Comparison of ENCODE assay signal across 8 mouse cellular contexts in genomic region chr11:97138554-97139226, GRCm38 (mm10). TPM values are rescaled to one million over a fixed set of nuclear protein-coding genes. Genes with fewer than 3 reads are reported as not detected.
DNase-seq lines count a peak whose midpoint lies in the region; ATAC-seq and TF ChIP-seq lines count a peak whose summit lies in the region.

No protein-coding gene starts in this region.

- 2% methylated on average over 64 of the region's 69 CpGs for WGBS in forebrain, embryonic 13.5 days
- WGBS in kidney, postnatal 0 days = 32% methylated on average over 65 of the region's 69 CpGs

- peak; percentile 76 for ATAC-seq in forebrain, embryonic 13.5 days
- ATAC-seq in kidney, postnatal 0 days (replicated peaks; ENCODE audit: low FRiP score, low read depth) = peak; percentile 45

- peaks cover 21% of the 10 kb centered on the region; the same call in 1 of the 2 replicates for H3K36me3 ChIP-seq in forebrain, embryonic 13.5 days (ENCODE audit: poor library complexity, severe bottlenecking)
- H3K36me3 ChIP-seq in kidney, postnatal 0 days (ENCODE audit: insufficient read depth, low read length) = 0 out of 2 replicates have a peak, but pooled peaks cover 2% of the 10 kb centered on the region

- DNase-seq in layer of hippocampus, postnatal 10 days (ENCODE audit: low spot score in 2 of 2) = peak; percentile 58 to 72
- no peak for DNase-seq in layer of hippocampus, adult 9-11 months
- DNase-seq in kidney, postnatal 0 days (ENCODE audit: low spot score) = peak; percentile 31
- peak; percentile 52 for DNase-seq in neural tube, embryonic 10.5 days (ENCODE audit: extremely low spot score, low spot score)
- no peak for DNase-seq in thymus, postnatal 14 days
- no peak for DNase-seq in natural killer cell, adult 2 months (ENCODE audit: low spot score in 2 of 2)

- peaks cover 11% of the 10 kb centered on the region for H3K4me1 ChIP-seq in brown adipose tissue, adult 24 weeks (ENCODE audit: control insufficient read depth, insufficient read depth, insufficient read length, low read length)
- H3K4me1 ChIP-seq in forebrain, embryonic 13.5 days = peaks cover 19% of the 10 kb centered on the region
- 0 out of 2 replicates have a peak, but pooled peaks cover 3% of the 10 kb centered on the region for H3K4me1 ChIP-seq in kidney, postnatal 0 days (replicated peaks; ENCODE audit: insufficient read depth, low read length)

- no peak for TF ChIP-seq CTCF in kidney, postnatal 0 days (IDR thresholded peaks at IDR 0.05; ENCODE audit: low read depth)

- peaks cover 31% of the 10 kb centered on the region for H3K27me3 ChIP-seq in forebrain, embryonic 13.5 days
- no peaks in the 10 kb centered on the region for H3K27me3 ChIP-seq in kidney, postnatal 0 days (ENCODE audit: insufficient read depth, low read length)

- H3K4me3 ChIP-seq in brown adipose tissue, adult 24 weeks (ENCODE audit: insufficient read depth, low read depth, low read length) = peak overlapping the region; percentile 42
- H3K4me3 ChIP-seq in forebrain, embryonic 13.5 days = peak overlapping the region; percentile 45
- H3K4me3 ChIP-seq in kidney, postnatal 0 days (replicated peaks; ENCODE audit: low read depth, low read length) = peak overlapping the region; percentile 27

- peak overlapping the region; percentile 84 for H3K4me2 ChIP-seq in forebrain, embryonic 13.5 days
- peak overlapping the region; percentile 68 for H3K4me2 ChIP-seq in kidney, postnatal 0 days (ENCODE audit: low read length)

- no peaks in the 10 kb centered on the region for H3K9me3 ChIP-seq in forebrain, embryonic 13.5 days (replicated peaks)
- H3K9me3 ChIP-seq in kidney, postnatal 0 days (replicated peaks; ENCODE audit: low read length) = no peaks in the 10 kb centered on the region

- H3K9ac ChIP-seq in forebrain, embryonic 13.5 days = peak overlapping the region; percentile 73
- peak overlapping the region; percentile 49 for H3K9ac ChIP-seq in kidney, postnatal 0 days (ENCODE audit: low read depth, low read length)

- peak overlapping the region; percentile 39 for H3K27ac ChIP-seq in brown adipose tissue, adult 24 weeks (replicated peaks; ENCODE audit: low read depth, low read length)
- no peak overlapping the region for H3K27ac ChIP-seq in forebrain, embryonic 13.5 days
- no peak overlapping the region for H3K27ac ChIP-seq in kidney, postnatal 0 days

RNA-seq across cellular contexts. Expression of gene Tbkbp1, which starts 12.6 kb away (rescaled TPM):
- total RNA-seq in layer of hippocampus, postnatal 10 days (2021) = 10 to 100 TPM; 54.4 to 60.4 TPM
- 27.4 and 29.8 TPM in 2 replicates for polyA plus RNA-seq in brown adipose tissue, adult 24 weeks (2012; ENCODE audit: insufficient read depth, insufficient read length, missing spikeins)
- 4.5 and 5.0 TPM in 2 replicates for polyA plus RNA-seq in forebrain, embryonic 13.5 days (2015; fragmentation: Nextera tagmentation; extraction: Ambion mirVana)
- polyA plus RNA-seq in kidney, postnatal 0 days (2015; fragmentation: Nextera tagmentation; extraction: Ambion mirVana) = 4.6 and 5.5 TPM in 2 replicates

RNA-seq across cellular contexts. Expression of gene Tbx21, which starts 23.6 kb away (rescaled TPM):
- total RNA-seq in layer of hippocampus, postnatal 10 days (2021) = under 1 TPM; 0.18 TPM
- polyA plus RNA-seq in brown adipose tissue, adult 24 weeks (2012; ENCODE audit: insufficient read depth, insufficient read length, missing spikeins) = 0.75 and 1.1 TPM in 2 replicates
- polyA plus RNA-seq in forebrain, embryonic 13.5 days (2015; fragmentation: Nextera tagmentation; extraction: Ambion mirVana) = 0.27 and 0.31 TPM in 2 replicates
- polyA plus RNA-seq in kidney, postnatal 0 days (2015; fragmentation: Nextera tagmentation; extraction: Ambion mirVana) = 0.15 TPM in 1 of 2 replicates, not detected in the other

RNA-seq across cellular contexts. Expression of gene Kpnb1, which starts 49.0 kb away (rescaled TPM):
- total RNA-seq in layer of hippocampus, postnatal 10 days (2021) = 100 to 1,000 TPM; 125 to 136 TPM
- 40.7 and 57.4 TPM in 2 replicates for polyA plus RNA-seq in brown adipose tissue, adult 24 weeks (2012; ENCODE audit: insufficient read depth, insufficient read length, missing spikeins)
- polyA plus RNA-seq in forebrain, embryonic 13.5 days (2015; fragmentation: Nextera tagmentation; extraction: Ambion mirVana) = 50.5 and 61.8 TPM in 2 replicates
- 34.0 and 35.8 TPM in 2 replicates for polyA plus RNA-seq in kidney, postnatal 0 days (2015; fragmentation: Nextera tagmentation; extraction: Ambion mirVana)

Comparison
In these comparisons a context has a peak if more than half of its experiments do, and no peak if none do; other contexts are left out.
1. DNase-seq: peak in layer of hippocampus, postnatal 10 days (2 of 2), kidney, postnatal 0 days (single experiment) and neural tube, embryonic 10.5 days (single experiment); none in layer of hippocampus, adult 9-11 months (single experiment), thymus, postnatal 14 days (single experiment) and natural killer cell, adult 2 months (0 of 2).
2. Peak in every context shown above with its lines, with median percentiles within 50 percentile points of each other: H3K4me3 ChIP-seq.